Mouse (Mus musculus): ENCODE measurements around the gene Fkbp9. TPM values are rescaled to one million over a fixed set of nuclear protein-coding genes. Genes with fewer than 3 reads are reported as not detected.

Gene Fkbp9
- polyA plus RNA-seq, 1 experiment from 2014 or later = 38.0 TPM

DNA sequence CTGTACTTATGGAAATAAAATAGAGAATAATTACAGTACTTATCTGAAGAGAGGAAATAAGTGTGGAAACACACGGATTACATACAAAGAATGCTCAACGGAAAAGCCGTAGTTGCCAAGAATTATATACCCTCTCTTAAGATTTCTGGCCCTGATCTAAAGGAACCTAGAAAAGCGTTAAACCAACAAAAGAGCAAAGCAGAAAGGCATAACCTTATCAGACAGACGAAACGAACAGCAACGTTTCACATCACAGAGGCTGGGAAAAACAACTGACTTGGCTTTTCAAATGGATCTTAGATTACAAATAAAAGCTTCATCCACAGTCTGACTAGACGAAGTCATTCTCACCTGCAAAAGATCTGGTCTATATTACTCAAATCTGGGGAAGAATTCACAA lies 35.6 kb upstream of the Fkbp9 start:
- TF ChIP-seq CTCF (IDR thresholded peaks at IDR 0.05; ENCODE audit: low read depth) = no peak
- under 1% methylated on average over 8 of the region's 8 CpGs for WGBS
- Histone ChIP-seq H3K4me1 (replicated peaks; ENCODE audit: control insufficient read depth, insufficient read depth, low read length) (peaks cover 10% of the 10 kb centered on the region), H3K4me2 (replicated peaks; ENCODE audit: low read depth) (peak overlapping the region; percentile 80), H3K4me3 (ENCODE audit: low read depth, low read length) (peak overlapping the region; percentile 88), H3K9me3 (ENCODE audit: control insufficient read depth) (no peaks in the 10 kb centered on the region), H3K27me3 (replicated peaks; ENCODE audit: control insufficient read depth, insufficient read depth, low read length) (no peaks in the 10 kb centered on the region), H3K9ac (ENCODE audit: low read depth, low read length) (peak overlapping the region; percentile 93; the same call in 1 of the 2 replicates), H3K27ac (ENCODE audit: low read depth, low read length) (no peak overlapping the region), H3K36me3 (ENCODE audit: control insufficient read depth, insufficient read depth) (no peaks in the 10 kb centered on the region)
- no peak for ATAC-seq

DNA sequence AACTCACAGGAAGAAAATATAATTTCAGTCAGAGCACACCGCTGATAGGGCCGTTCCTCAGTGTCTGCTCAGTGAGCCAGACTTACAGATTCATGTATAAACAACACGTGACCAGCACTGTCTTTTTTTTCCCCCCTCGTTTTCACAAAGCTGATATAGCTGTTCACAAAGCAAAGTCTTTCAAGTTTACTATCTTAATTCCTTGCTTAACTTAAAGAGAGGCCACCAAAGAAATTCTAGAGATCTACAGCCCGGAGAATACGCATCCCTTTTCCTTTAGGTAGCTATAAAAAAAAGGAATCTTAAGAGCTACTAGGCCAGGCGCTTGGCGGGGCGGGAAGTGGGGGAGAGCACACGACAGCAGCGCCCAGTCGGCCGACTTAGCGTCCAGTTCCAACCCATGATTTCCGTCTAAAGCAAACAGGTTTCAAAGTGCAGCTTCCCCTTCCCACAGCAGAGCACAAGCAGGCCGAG lies 35.2 kb upstream of the Fkbp9 start:
- TF ChIP-seq CTCF (IDR thresholded peaks at IDR 0.05; ENCODE audit: low read depth) = no peak
- Histone ChIP-seq H3K4me3 (ENCODE audit: low read depth, low read length) (peak overlapping the region; percentile 88), H3K9ac (ENCODE audit: low read depth, low read length) (peak overlapping the region; percentile 93), H3K4me1 (replicated peaks; ENCODE audit: control insufficient read depth, insufficient read depth, low read length) (peaks cover 10% of the 10 kb centered on the region), H3K27ac (ENCODE audit: low read depth, low read length) (peak overlapping the region; percentile 99), H3K9me3 (ENCODE audit: control insufficient read depth) (no peaks in the 10 kb centered on the region), H3K27me3 (replicated peaks; ENCODE audit: control insufficient read depth, insufficient read depth, low read length) (no peaks in the 10 kb centered on the region), H3K4me2 (replicated peaks; ENCODE audit: low read depth) (peak overlapping the region; percentile 80), H3K36me3 (ENCODE audit: control insufficient read depth, insufficient read depth) (no peaks in the 10 kb centered on the region)
- ATAC-seq = peak; percentile 39
- under 1% methylated on average over 16 of the region's 16 CpGs for WGBS

DNA sequence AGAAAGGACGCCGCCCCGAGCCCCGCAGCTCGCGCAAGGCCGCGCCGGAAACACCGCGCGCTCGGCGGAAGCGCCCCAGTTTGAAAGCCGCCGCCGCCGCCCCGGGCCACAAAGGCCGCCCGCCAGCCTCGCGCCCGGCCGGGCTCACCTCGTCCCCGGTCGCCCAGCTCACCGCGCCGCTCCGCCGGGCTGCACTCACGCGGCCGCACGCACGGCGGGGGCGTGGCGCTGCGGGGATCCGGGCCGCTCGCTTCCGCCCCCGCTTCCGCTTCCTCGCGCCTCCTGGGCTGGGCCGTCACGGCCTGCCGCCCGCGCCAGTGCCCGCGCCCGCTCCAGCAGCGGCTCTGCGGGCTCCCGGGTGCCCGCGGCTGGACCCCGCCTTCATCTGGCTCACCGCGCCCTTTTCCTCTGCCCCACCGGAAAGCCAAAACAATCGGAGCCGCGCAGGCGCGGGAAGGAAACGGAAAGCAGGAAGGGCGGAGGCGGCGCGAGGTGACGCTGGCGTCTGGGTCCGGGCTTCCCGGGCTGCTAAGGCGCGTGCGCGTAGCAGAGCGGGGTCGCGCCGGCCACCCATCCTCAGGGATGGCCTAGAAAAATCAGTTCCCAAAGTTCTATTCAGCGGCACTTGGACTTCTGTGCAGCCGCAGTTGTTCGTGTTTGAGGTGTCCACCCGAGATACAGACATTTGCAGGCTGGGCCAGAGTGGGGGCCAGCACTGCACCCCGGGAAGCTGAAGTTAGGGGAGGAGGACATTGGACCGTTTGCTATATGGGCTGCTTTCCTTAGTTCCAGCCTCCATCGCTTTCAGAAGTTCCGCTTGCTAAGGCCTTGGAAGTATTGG lies 34.3 kb upstream of the Fkbp9 start, which contains the start of gene Kbtbd2:
Gene Kbtbd2 (minus strand): TSS at position 503 of the 841 bp plus-strand sequence.
- Histone ChIP-seq H3K4me2 (replicated peaks; ENCODE audit: low read depth) (peak within 1 kb of the TSS; percentile 80), H3K9ac (ENCODE audit: low read depth, low read length) (peak within 1 kb of the TSS; percentile 93), H3K9me3 (ENCODE audit: control insufficient read depth) (no peaks in the 10 kb centered on the region), H3K4me1 (replicated peaks; ENCODE audit: control insufficient read depth, insufficient read depth, low read length) (peaks cover 10% of the 10 kb centered on the region), H3K36me3 (ENCODE audit: control insufficient read depth, insufficient read depth) (no peaks in the 10 kb centered on the region), H3K4me3 (ENCODE audit: low read depth, low read length) (peak within 1 kb of the TSS; percentile 88), H3K27ac (ENCODE audit: low read depth, low read length) (peak within 1 kb of the TSS; percentile 99), H3K27me3 (replicated peaks; ENCODE audit: control insufficient read depth, insufficient read depth, low read length) (no peaks in the 10 kb centered on the region)
- peak; percentile 94 for ATAC-seq
- under 1% methylated on average over 93 of the region's 98 CpGs for WGBS
- no peak for TF ChIP-seq CTCF (IDR thresholded peaks at IDR 0.05; ENCODE audit: low read depth)

DNA sequence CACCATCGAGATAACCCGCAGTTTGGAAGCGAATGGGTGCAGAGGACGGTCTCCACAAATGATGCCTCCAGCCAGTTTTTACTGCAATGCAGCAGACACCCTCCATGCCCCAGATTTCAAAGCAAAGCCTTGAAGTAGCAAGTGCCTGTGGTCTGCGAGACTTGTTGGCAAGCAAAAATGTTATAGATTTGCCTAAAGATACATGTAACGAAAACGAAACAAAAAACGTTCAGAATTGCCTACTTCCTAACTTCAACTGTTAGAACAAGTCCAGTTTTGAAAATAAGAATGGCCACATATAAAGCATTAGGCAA lies 33.8 kb upstream of the Fkbp9 start:
- Histone ChIP-seq H3K9ac (ENCODE audit: low read depth, low read length) (peak overlapping the region; percentile 93), H3K27ac (ENCODE audit: low read depth, low read length) (peak overlapping the region; percentile 99), H3K9me3 (ENCODE audit: control insufficient read depth) (no peaks in the 10 kb centered on the region), H3K4me2 (replicated peaks; ENCODE audit: low read depth) (peak overlapping the region; percentile 80), H3K4me1 (replicated peaks; ENCODE audit: control insufficient read depth, insufficient read depth, low read length) (peaks cover 10% of the 10 kb centered on the region), H3K36me3 (ENCODE audit: control insufficient read depth, insufficient read depth) (no peaks in the 10 kb centered on the region), H3K27me3 (replicated peaks; ENCODE audit: control insufficient read depth, insufficient read depth, low read length) (no peaks in the 10 kb centered on the region), H3K4me3 (ENCODE audit: low read depth, low read length) (peak overlapping the region; percentile 88)
- WGBS = 15% methylated on average over 8 of the region's 8 CpGs
- no peak for ATAC-seq
- no peak for TF ChIP-seq CTCF (IDR thresholded peaks at IDR 0.05; ENCODE audit: low read depth)

DNA sequence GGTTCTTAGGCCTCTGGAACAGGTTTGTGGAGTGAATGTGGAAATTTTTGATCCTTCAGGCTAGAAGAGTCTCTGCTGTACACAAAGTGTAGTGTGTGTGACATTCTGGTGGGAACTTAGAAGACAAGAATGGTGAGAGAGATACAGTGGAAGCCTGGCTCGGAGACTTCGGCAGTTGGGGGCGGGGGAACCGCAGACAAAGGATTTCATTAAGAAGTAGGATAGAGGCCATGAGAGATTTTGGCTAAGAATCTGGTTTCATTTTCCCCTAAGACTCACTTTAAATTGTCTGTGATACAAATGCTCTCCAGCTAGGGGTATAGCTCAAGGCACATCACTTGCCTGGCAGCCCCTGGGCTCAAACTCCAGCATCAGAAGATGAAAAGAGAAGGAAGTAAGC lies 26.8 kb upstream of the Fkbp9 start:
- WGBS = 92% methylated on average over 4 of the region's 4 CpGs
- Histone ChIP-seq H3K36me3 (ENCODE audit: control insufficient read depth, insufficient read depth) (no peaks in the 10 kb centered on the region), H3K27me3 (replicated peaks; ENCODE audit: control insufficient read depth, insufficient read depth, low read length) (no peaks in the 10 kb centered on the region), H3K9ac (ENCODE audit: low read depth, low read length) (no peak overlapping the region), H3K4me3 (ENCODE audit: low read depth, low read length) (no peak overlapping the region), H3K4me1 (replicated peaks; ENCODE audit: control insufficient read depth, insufficient read depth, low read length) (no peaks in the 10 kb centered on the region), H3K4me2 (replicated peaks; ENCODE audit: low read depth) (no peak overlapping the region), H3K27ac (ENCODE audit: low read depth, low read length) (no peak overlapping the region), H3K9me3 (ENCODE audit: control insufficient read depth) (no peaks in the 10 kb centered on the region)
- TF ChIP-seq CTCF (IDR thresholded peaks at IDR 0.05; ENCODE audit: low read depth) = no peak
- ATAC-seq = no peak

DNA sequence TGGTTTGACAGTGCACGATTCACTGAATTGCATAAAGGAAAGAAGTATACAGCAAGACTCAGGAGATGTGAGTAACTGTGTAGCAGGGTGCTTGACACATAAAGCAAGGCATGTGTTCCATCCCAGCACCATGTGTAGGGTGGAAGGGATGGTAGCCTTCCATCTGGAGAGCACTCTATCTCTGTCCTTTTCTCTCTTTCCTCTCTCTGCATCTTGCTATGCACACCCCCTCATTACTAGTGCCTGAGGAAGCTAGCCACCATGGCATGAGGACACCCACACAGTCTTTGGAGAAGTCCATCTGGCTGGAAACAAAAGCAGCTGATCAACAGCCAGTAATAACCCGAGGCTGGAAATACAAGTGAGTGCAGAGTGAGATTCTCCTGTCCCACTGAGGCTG lies 25.7 kb upstream of the Fkbp9 start:
- H3K4me3 ChIP-seq (ENCODE audit: low read depth, low read length) = no peak overlapping the region
- no peaks in the 10 kb centered on the region for H3K36me3 ChIP-seq (ENCODE audit: control insufficient read depth, insufficient read depth)
- no peaks in the 10 kb centered on the region for H3K27me3 ChIP-seq (replicated peaks; ENCODE audit: control insufficient read depth, insufficient read depth, low read length)
- H3K4me1 ChIP-seq (replicated peaks; ENCODE audit: control insufficient read depth, insufficient read depth, low read length) = no peaks in the 10 kb centered on the region
- H3K9me3 ChIP-seq (ENCODE audit: control insufficient read depth) = no peaks in the 10 kb centered on the region
- ATAC-seq = no peak
- TF ChIP-seq CTCF (IDR thresholded peaks at IDR 0.05; ENCODE audit: low read depth) = no peak
- H3K4me2 ChIP-seq (replicated peaks; ENCODE audit: low read depth) = no peak overlapping the region
- WGBS = 65% methylated on average over 2 of the region's 2 CpGs
- no peak overlapping the region for H3K27ac ChIP-seq (ENCODE audit: low read depth, low read length)
- no peak overlapping the region for H3K9ac ChIP-seq (ENCODE audit: low read depth, low read length)

Measured in intestine, postnatal 0 days (tissue).